Mouse (Mus musculus): ENCODE measurements at regions not wholly inside any gene's neighbourhood (a gene's known extent, or its start where the extent isn't known, plus 50 kb on each side); places are given as distances from the start of the nearest gene placed in this dataset.

- TF ChIP-seq CTCF (conservative IDR thresholded peaks at IDR 0.05; ENCODE audit: low read length) (no peak), POU5F1 (IDR thresholded peaks at IDR 0.05; ENCODE audit: borderline replicate concordance, low read length) (no peak), NANOG (IDR thresholded peaks at IDR 0.05; ENCODE audit: borderline replicate concordance, low read length) (no peak)
Observed at GRCm38 (mm10) chr5:33489286-33489685, 55.5 kb upstream of the Nkx1-1 start.
